Mouse (Mus musculus) bone marrow, adult 2 months (tissue): ENCODE measurements around the gene 3110082J24Rik. TPM values are rescaled to one million over a fixed set of nuclear protein-coding genes. Genes with fewer than 3 reads are reported as not detected.
"Not testable (repeated sequence)": the region's sequence is repeated elsewhere in the genome, so short reads cannot be mapped to it uniquely, and the experiment has no call there.

Source experiments
- H3K27ac ChIP-seq: fragments of 200-500 bp; 2 replicates; pipeline ENCODE4 v1.5.1; 2012; ENCODE audit warnings: low read depth, mild to moderate bottlenecking, control low read depth, inconsistent platforms, low read length; ENCODE audit not compliant: control insufficient read depth, poor library complexity, insufficient read depth
- H3K4me1 ChIP-seq: fragments of 200-500 bp; 2 replicates; pipeline ENCODE4 v1.6.1; 2011; ENCODE audit warnings: low read length; ENCODE audit not compliant: control insufficient read depth, insufficient read depth
- H3K4me3 ChIP-seq: fragments of 200-500 bp; replicated peaks from 2 replicates; pipeline ENCODE3; 2011; ENCODE audit warnings: mild to moderate bottlenecking, low read depth, low read length, control low read depth; ENCODE audit not compliant: control insufficient read depth
- CTCF ChIP-seq: fragments of 200-500 bp; IDR thresholded peaks from 2 replicates; pipeline ENCODE4 v1.5.1; 2011; ENCODE audit warnings: low read length, control low read depth; ENCODE audit not compliant: control insufficient read depth, insufficient read depth
- POLR2A ChIP-seq: fragments of 200-500 bp; IDR thresholded peaks from 2 replicates; pipeline ENCODE4 v1.6.1; 2011; ENCODE audit warnings: low read depth, mild to moderate bottlenecking, control low read depth, low read length, borderline replicate concordance; ENCODE audit not compliant: control insufficient read depth
- WGBS: fragments of 180-500 bp; shearing (Covaris S2); methylation state at CpG from one replicate; pipeline ENCODE4 v1.1.7; 2018; 5-methylcytosine and 5-hydroxymethylcytosine counted together
- polyA plus RNA-seq: library from polyadenylated mRNA; stranded (reverse); fragments of >200 nt; gene quantifications from 2 replicates; pipeline ENCODE4 v1.2.4, GENCODE M21; 2011; ENCODE audit warnings: low replicate concordance; ENCODE audit not compliant: missing spikeins, insufficient read depth, insufficient read length

The 3110082J24Rik gene
- polyA plus RNA-seq, 1 experiment = not detected

DNA sequence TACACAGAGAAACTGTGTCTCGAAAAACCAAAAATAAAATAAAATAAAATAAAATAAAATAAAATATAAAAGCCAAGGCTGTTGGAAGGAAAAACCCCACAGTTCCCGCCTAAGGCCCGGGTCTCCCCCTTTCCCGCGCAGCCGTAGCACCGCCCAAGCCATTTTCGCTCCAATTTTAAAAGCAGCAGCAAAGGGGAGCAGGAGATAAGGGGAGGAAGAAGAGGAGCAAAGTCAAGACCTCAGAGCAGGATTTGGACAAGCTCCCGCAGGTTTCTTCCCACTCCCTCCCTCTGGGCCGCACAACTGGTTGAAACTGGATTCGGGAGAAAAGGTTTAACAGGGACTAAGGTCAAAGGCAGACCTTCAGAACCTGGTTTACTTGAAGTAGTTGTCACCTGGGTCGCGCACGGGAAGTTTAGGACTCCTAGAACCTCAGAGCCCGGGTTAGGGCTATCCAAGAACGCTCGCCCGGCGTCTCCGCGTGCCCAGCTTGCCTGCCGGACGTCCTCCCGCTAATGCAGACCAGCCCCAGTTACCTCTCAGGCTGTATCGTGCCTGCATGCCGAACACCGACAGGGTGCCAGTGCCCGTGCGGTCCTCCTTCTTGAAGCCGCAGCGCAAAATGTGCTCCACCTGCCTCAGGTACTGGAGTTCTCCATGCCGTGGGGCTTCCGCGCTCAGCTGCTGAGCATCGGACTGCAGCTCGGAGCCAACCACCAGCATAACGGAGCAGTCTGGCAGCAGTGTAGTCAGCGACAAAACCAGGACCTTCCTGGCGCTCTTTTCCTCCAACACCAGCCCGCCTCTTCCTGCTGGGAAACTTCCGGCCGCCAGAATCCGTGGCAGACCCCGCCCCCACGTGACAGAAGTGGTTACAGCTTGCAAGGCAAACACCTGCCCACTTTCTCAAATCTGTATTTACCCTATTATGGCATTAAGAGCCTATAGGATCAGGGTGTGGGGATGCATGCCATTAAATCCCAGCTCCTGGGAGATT, 32.8 kb downstream of the 3110082J24Rik start, which contains the start of gene Tyms:
Tyms (minus strand) TSS at position 793 of the 997 bp plus-strand sequence.
- H3K27ac ChIP-seq = peak within 1 kb of the TSS; percentile 70
- under 1% methylated on average over 45 of the region's 45 CpGs for WGBS
- TF ChIP-seq CTCF = no peak
- peak; percentile 72 for TF ChIP-seq POLR2A

DNA sequence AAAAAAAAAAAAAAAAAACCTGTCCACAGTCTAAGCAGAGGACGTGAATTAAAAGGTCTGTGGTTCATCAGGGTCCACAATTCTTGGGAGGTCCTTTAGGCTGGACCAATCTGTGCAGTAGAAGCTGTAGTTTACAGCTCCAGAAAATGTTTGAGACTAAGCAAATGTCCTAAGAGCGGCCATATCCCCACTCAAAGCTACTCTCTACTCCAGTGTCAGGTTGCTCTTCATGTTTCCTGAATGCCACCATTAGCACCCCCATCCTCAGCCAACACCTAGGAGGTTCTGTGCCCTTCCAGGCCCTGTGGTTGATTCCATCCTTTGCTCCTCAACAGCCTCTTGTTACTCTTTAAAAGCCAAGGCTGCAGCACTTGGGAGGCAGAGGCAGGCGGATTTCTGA, 33.5 kb downstream of the 3110082J24Rik start:
- TF ChIP-seq CTCF = no peak
- no peak for TF ChIP-seq POLR2A
- H3K27ac ChIP-seq = no peak overlapping the region
- H3K4me1 ChIP-seq = peaks cover 1% of the 10 kb centered on the region; the same call in 1 of the 2 replicates
- H3K4me3 ChIP-seq = peak overlapping the region; percentile 72
- 39% methylated on average over 3 of the region's 3 CpGs for WGBS

More for the DNA sequence above, 32.8 kb downstream of the 3110082J24Rik start, which contains the start of gene Tyms:
- Histone ChIP-seq H3K4me1 (peaks cover 1% of the 10 kb centered on the region; the same call in 1 of the 2 replicates), H3K4me3 (peak within 1 kb of the TSS; percentile 94)

DNA sequence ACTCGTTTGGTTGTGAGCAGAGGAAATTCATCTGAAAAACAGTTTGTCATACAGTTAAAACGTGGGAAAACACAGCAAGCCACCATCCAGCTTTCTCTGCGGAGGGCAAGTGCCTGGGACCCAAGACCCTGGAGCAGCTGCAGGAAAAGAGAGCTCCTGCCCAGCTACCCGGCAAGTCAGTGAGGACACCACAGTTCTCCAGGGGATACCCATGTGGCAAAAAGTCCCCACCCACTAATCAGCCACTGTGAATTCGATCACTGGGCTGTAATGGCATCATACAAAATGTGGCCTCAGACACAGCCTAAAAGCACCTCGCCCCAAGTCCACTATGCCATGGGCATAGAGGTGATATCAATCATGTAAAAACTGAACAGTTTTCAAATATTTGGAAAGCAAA, 34.2 kb downstream of the 3110082J24Rik start:
- Histone ChIP-seq H3K4me3 (peak overlapping the region; percentile 85), H3K27ac (no peak overlapping the region; the same call in 1 of the 2 replicates), H3K4me1 (peaks cover 1% of the 10 kb centered on the region; the same call in 1 of the 2 replicates)
- TF ChIP-seq POLR2A (no peak), CTCF (no peak)
- WGBS = 66% methylated on average over 6 of the region's 6 CpGs

DNA sequence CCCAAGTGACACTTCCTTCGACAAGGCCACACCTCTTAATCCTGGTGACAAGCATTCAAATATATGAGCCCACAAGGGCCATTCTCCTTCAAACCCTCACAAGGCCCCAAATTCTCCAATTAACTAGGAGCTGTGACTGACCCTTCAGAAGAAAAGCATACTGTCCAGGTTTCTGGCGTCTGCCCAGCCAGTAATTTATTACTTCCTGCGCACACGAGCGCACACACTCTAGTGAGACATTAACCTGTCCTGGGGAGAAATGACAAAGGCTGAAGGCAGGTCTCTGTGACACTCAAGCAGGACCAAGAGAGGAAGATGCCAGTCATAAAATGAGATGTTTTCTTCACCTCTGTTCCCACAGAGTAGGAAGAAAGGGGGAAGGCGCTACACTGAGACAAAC, 38.2 kb downstream of the 3110082J24Rik start:
- peaks cover 1% of the 10 kb centered on the region; the same call in 1 of the 2 replicates for H3K4me1 ChIP-seq
- H3K4me3 ChIP-seq = no peak overlapping the region
- WGBS = 63% methylated on average over 6 of the region's 6 CpGs
- H3K27ac ChIP-seq = no peak overlapping the region
- no peak for TF ChIP-seq POLR2A
- TF ChIP-seq CTCF = no peak

DNA sequence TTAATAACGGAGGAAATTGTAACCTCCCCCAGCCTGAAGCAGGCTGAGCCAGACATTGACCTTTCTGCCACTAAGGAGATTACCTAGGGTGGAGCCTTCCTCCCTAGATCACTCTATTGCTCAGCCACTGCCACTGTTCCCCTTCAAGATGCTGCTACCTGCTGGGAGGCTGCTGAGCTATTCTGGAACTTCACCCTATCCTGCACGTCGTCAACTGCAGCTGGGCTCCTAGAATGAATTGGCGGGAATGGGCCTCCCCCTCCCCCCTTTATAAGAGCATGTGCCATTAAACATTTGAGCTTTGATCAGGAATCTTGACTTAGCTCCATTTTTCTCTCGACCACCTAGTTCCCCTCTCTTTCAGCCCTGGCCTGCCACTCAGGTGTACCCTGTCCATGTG, 46.3 kb downstream of the 3110082J24Rik start:
- 90% methylated on average over 5 of the region's 5 CpGs for WGBS
- H3K4me3 ChIP-seq, H3K4me1 ChIP-seq, H3K27ac ChIP-seq: not testable (repeated sequence)

DNA sequence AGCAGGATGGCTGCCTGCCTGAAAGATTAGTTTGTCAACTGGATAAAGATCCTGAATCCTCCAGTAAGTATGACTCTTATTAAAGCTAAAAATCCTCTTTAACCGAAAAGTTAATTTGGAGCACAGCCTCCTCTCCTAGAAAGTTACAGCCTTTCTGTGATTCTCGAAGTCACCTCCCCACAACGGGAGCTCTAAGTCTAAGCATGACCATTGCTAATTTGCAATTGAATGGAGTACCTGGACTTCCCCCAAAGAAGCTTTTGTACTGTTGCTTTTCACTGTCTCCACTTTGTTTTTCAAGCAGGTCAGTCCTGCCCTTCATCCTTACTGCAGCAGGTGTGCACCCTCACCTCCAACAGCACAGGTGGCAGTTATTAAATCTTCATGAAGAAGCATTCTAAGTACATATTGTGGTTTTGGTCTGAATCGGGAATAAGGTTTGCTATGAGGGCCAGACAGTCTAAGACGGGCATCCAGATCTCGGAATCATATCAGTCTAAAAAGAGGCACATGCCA, 47.6 kb downstream of the 3110082J24Rik start:
- Histone ChIP-seq H3K27ac (no peak overlapping the region), H3K4me1 (no peaks in the 10 kb centered on the region), H3K4me3 (no peak overlapping the region)
- no peak for TF ChIP-seq POLR2A
- no peak for TF ChIP-seq CTCF
- 84% methylated on average over 6 of the region's 6 CpGs for WGBS

Other genes starting within 250 kb of the 3110082J24Rik start
- gene Il6, start 93.0 kb downstream of the 3110082J24Rik start, polyA plus RNA-seq = 2.4 TPM in 1 of 2 replicates, not detected in the other
- gene Tyms, start 32.5 kb downstream of the 3110082J24Rik start, polyA plus RNA-seq = 80.0 and 89.6 TPM in 2 replicates
- gene Garem2, start 925 bp downstream of the 3110082J24Rik start, polyA plus RNA-seq = not detected in 2 replicates
- 25.7 and 51.3 TPM in 2 replicates for gene Hadha, start 49.1 kb upstream of the 3110082J24Rik start, polyA plus RNA-seq
- gene Hadhb, start 49.2 kb upstream of the 3110082J24Rik start, polyA plus RNA-seq = 27.3 and 32.3 TPM in 2 replicates
- not detected in 2 replicates for gene Adgrf3, start 99.6 kb upstream of the 3110082J24Rik start, polyA plus RNA-seq
- 4.6 and 7.5 TPM in 2 replicates for gene Selenoi, start 126.5 kb upstream of the 3110082J24Rik start, polyA plus RNA-seq
- gene Drc1, start 175.3 kb upstream of the 3110082J24Rik start, polyA plus RNA-seq = 0.82 TPM in 1 of 2 replicates, not detected in the other